Mouse (Mus musculus): ENCODE data around the gene Lipt2. TPM values are rescaled to one million over a fixed set of nuclear protein-coding genes. Genes with fewer than 3 reads are reported as not detected.

Gene Lipt2
- total RNA-seq, 1 experiment from 2014 or later: 9.6 TPM

DNA sequence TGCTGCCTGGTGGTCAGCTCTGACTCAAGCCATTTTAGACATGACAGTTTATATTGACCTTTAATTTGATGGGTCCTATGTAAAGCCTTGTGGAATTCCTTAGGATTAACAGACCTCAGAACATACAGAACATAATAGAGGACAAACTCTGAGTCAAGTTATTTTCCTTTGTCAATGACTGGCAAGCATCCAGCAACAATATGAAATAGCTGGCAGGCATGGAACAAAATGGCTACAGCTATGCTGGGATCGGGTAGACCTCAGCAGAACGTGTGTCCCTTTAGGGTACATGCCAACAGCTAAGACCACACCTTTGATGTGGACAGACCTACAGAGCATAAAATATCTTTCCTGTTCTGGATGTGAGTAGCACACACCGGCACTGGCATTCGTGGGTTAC is 4.4 kb downstream of the Lipt2 start:
- ATAC-seq (replicated peaks; ENCODE audit: low read depth, poor library complexity, severe bottlenecking): no peak

GRCm38 (mm10) chr7:100168654-100169053 is 9.6 kb downstream of the Lipt2 start:
- ATAC-seq (replicated peaks; ENCODE audit: low read depth, poor library complexity, severe bottlenecking): no peak

GRCm38 (mm10) chr7:100170756-100171155 is 11.7 kb downstream of the Lipt2 start:
- ATAC-seq (replicated peaks; ENCODE audit: low read depth, poor library complexity, severe bottlenecking): no peak

DNA sequence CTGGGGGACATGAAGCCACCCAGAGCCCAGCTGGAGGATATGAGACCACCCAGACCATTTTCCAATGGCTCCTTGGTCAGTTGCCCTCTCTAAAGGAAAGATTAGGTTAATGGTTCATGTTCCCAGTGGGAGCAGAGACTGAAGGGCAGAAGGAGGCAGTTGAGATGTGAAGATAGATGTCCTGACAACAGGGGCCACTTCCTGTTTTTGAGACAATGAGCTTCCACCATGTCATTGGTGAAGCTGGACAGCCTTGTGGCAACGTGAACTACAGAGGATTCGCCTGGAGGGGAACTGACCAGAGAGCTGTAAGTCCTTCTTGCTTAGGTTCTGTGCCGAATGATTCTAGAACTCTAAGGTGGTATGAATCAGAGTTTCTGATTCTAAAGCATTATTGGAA is 17.2 kb downstream of the Lipt2 start, which contains the start of gene Kcne3:
TSS of gene Kcne3 (plus strand) at position 234 of the 400 bp plus-strand sequence.
- peak; percentile 30; the same call in 1 of the 2 replicates for ATAC-seq (replicated peaks; ENCODE audit: low read depth, poor library complexity, severe bottlenecking)

DNA sequence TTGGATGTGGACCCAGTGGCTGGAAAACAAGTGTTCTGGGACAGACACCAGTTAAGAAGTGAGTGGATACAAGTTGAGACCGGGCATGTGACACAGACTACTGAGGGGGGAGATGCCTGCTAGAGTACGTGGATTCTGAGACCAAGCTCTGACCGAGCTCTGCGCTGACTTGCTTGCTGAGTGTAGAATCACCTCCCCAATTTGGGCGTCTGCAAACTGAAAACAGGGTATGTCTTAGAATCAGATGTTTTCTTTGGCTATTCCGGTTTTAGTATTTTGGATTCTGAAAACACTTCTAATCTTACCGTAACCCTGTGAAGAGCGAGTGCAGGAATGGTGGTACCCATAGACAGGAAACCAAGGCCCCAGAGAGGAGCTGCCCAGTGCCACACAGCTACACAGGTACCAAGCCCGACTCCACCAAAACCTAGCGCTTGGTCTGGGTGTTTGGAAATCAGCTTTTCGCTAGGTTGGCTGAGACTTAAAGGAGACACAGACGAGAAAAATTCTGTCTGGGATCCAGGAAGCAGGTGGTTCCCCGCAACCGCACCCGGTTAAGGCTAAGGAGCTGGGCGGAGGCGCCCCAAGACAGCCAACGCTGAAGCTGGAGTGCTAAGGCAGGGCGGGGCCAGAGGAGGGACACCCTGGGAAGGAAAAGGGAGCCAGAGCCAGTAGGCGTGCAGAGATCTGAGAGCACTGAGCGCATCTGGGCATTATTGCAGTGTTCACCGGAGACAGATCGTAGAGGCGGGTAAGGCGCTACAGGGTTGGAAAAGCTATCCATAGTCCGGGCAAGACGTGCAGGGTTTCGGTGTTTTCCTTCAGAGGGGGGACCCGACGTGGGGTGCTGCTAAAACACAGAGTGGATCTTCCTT is 19.2 kb downstream of the Lipt2 start:
- ATAC-seq (replicated peaks; ENCODE audit: low read depth, poor library complexity, severe bottlenecking): peak; percentile 82

DNA sequence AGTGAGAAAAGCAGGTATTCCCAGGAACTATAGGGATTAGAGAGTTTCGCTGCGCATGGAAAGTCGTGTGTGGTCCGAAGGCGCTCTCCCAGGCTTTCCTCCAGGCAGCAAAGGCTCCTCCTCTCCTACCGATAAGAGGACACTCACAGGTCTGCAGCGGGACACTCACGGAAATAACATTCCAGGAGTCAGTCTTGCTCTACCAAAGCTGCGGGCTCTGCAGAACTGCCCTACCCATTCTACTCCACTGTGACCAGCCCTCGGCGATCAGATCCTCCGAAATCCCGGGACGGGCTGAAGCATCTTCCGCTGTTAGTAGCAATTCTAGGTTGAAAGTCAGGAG is 19.8 kb downstream of the Lipt2 start:
- ATAC-seq (replicated peaks; ENCODE audit: low read depth, poor library complexity, severe bottlenecking): 0 out of 2 replicates have a peak, but pooled peaks have one; percentile 8

- ATAC-seq (replicated peaks; ENCODE audit: low read depth, poor library complexity, severe bottlenecking): peak; percentile 21
Observed at GRCm38 (mm10) chr7:100179394-100179793, 20.3 kb downstream of the Lipt2 start.

- no peak for ATAC-seq (replicated peaks; ENCODE audit: low read depth, poor library complexity, severe bottlenecking)
Observed at GRCm38 (mm10) chr7:100179836-100180407, 20.8 kb downstream of the Lipt2 start.

- no peak for ATAC-seq (replicated peaks; ENCODE audit: low read depth, poor library complexity, severe bottlenecking)
Observed at GRCm38 (mm10) chr7:100181176-100181575, 22.1 kb downstream of the Lipt2 start.

GRCm38 (mm10) chr7:100181614-100182013 is 22.5 kb downstream of the Lipt2 start:
- no peak for ATAC-seq (replicated peaks; ENCODE audit: low read depth, poor library complexity, severe bottlenecking)

- ATAC-seq (replicated peaks; ENCODE audit: low read depth, poor library complexity, severe bottlenecking): peak; percentile 44
Observed at GRCm38 (mm10) chr7:100182388-100182787, 23.3 kb downstream of the Lipt2 start.

DNA sequence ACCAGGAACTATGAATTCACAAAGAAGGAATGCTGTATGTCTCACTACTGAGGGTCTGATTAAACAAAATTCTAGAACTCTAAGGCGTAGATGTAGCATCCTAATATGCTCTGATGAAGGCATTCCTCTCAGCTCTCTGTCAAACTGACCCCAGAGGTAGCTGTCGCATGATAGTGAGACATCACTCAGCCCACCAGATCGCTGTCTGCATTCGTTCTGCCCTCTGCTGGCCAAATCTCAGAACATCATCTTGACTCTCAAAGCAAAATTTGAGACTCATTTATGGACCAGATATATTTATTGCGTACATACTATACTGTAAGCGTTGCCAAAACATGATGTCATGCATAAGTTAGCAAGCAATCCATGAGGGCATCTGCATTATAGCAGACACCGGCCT is 28.5 kb downstream of the Lipt2 start:
- peak; percentile 76 for ATAC-seq (replicated peaks; ENCODE audit: low read depth, poor library complexity, severe bottlenecking)

GRCm38 (mm10) chr7:100190167-100190566 is 31.1 kb downstream of the Lipt2 start:
- no peak for ATAC-seq (replicated peaks; ENCODE audit: low read depth, poor library complexity, severe bottlenecking)

DNA sequence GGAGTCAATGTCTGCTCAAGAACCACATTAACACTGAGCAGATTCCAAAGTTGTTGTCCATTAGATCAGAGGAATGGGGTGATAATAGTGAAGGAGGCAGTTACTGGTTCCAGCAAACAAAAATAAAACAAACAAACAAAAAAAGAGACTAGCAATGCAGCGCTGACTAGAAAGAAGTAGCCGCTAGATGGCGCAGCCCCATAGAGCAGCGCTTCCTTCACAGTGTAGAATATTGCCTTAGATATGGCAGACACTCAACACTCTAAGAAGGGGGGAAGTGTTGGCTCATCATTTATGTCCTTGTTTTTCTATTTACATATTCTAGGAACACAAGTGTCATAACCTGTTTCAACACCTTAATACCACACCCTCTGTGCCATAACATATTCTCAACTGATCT is 31.7 kb downstream of the Lipt2 start:
- peak; percentile 79 for ATAC-seq (replicated peaks; ENCODE audit: low read depth, poor library complexity, severe bottlenecking)

DNA sequence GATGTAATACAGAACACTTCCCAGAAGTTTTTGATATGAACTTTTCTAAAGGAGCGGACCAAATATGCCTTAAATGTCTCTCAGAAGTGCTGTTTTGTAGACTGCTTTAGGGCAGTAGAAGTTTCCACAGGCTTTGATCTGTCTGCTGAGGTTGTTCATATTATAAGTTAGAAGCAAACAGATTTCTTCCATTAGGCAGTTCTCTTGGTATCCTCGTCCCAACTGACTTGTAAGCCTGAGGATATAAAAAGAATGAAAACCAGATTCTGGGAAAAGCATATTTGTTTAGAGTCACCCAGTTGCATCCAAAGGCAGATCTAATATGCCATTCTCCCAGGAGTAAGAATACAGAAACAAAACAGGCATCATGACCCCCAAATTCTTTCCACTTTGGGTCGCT is 42.1 kb downstream of the Lipt2 start:
- no peak for ATAC-seq (replicated peaks; ENCODE audit: low read depth, poor library complexity, severe bottlenecking)

DNA sequence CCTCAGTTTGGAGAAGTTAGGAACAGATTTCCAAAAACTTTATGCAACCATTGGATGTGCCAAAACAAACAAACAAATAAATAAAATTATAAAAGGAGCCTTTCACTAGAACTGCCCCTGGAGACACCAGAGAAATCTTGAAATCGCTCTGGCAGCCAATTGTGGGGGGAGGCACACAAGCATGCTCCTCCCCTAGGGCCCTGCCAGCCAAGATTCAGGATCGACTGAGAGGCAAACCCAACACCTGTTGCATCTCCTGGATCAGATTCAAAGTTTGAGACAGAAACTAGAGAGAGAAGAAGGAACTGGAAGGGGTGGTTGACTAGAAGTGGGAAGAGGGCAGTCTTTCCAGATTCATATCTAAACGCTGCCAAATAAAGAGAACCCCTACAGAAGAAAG is 44.5 kb downstream of the Lipt2 start:
- ATAC-seq (replicated peaks; ENCODE audit: low read depth, poor library complexity, severe bottlenecking): no peak

DNA sequence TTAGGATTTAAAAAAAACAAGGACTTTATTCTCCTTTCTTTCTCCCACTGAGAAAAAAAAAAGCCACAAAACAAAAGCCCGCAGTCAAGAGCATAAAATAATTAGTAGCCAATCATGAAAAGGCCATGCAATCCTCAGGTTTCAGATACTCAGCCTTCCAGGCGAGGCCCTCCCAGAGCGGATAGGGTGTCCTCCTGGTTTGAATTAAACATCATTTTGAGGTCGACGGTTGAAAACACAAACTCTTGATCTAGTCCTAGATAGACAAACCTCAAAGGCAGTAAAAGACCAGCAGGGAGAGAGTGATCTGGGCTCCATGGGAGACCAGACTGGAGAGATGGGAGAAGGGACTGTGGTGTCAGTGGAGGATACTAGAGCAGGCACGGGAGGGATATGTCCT is 45.8 kb downstream of the Lipt2 start:
- ATAC-seq (replicated peaks; ENCODE audit: low read depth, poor library complexity, severe bottlenecking): no peak

GRCm38 (mm10) chr7:100206144-100206543 is 47.1 kb downstream of the Lipt2 start:
- no peak for ATAC-seq (replicated peaks; ENCODE audit: low read depth, poor library complexity, severe bottlenecking)

DNA sequence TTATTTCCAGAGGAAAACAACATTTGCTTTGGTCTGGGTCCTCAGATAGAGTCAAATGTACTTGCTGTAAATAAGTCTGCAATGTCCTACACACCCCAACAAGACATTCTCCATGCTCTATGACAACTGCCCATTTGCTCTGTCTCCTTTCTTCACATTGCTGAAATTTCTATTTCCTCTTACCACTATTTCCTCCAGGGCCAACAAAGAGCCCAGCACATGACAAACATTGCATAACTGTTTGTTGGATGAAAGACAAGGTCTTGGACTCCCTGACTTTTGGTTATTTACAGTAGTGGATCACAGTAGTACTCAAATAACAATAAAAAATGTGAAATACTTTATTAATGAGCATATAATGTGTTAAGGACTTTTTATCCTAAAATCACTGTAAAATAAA is 48.8 kb downstream of the Lipt2 start:
- ATAC-seq (replicated peaks; ENCODE audit: low read depth, poor library complexity, severe bottlenecking): no peak
